Mouse (Mus musculus) liver, embryonic 16.5 days (tissue): Measurements from ENCODE around the gene Nckap5. TPM values are rescaled to one million over a fixed set of nuclear protein-coding genes. Genes with fewer than 3 reads are reported as not detected.

Experiments
- ATAC-seq: fragments of 200-750 bp; cut with Nextera tagmentation; 2 replicates; pipeline ENCODE4 v1.8.0; 2017; ENCODE audit warnings: low read depth, mild to moderate bottlenecking, moderate number of reproducible peaks, moderate library complexity
- H3K27ac ChIP-seq: fragments of 300-500 bp; sonication (generic); 2 replicates; pipeline ENCODE4 v1.5.1; 2014; ENCODE audit warnings: mild to moderate bottlenecking, low read length
- H3K27me3 ChIP-seq: fragments of 300-500 bp; sonication (generic); 2 replicates; pipeline ENCODE4 v1.6.1; 2014; ENCODE audit warnings: low read depth, low read length, mixed read lengths; ENCODE audit not compliant: control insufficient read depth, insufficient read depth
- H3K36me3 ChIP-seq: fragments of 300-500 bp; sonication (generic); 2 replicates; pipeline ENCODE4 v1.6.1; 2014; ENCODE audit warnings: mild to moderate bottlenecking; ENCODE audit not compliant: control insufficient read depth, insufficient read depth
- H3K4me1 ChIP-seq: fragments of 300-500 bp; sonication (generic); 2 replicates; pipeline ENCODE4 v1.6.1; 2014; ENCODE audit warnings: low read depth, low read length, mixed read lengths; ENCODE audit not compliant: control insufficient read depth
- H3K4me2 ChIP-seq: fragments of 300-500 bp; sonication (generic); 2 replicates; pipeline ENCODE4 v1.6.1; 2014; ENCODE audit warnings: low read depth, low read length, mixed read lengths
- H3K4me3 ChIP-seq: fragments of 300-500 bp; sonication (generic); 2 replicates; pipeline ENCODE4 v1.5.1; 2014; ENCODE audit warnings: low read depth, mild to moderate bottlenecking, low read length
- H3K9ac ChIP-seq: fragments of 300-500 bp; sonication (generic); 2 replicates; pipeline ENCODE4 v1.6.1; 2014; ENCODE audit warnings: low read depth, low read length
- H3K9me3 ChIP-seq: fragments of 300-500 bp; sonication (generic); replicated peaks from 2 replicates; pipeline ENCODE4 v1.6.1; 2016; ENCODE audit warnings: low read length; ENCODE audit not compliant: control insufficient read depth
- WGBS: fragments of 180-500 bp; shearing (Covaris S2); extraction: QIAGEN DNeasy Blood & Tissue Kit; methylation state at CpG from one replicate; pipeline ENCODE4 v1.1.7; 2014; ENCODE audit not compliant: insufficient replicate concordance; 5-methylcytosine and 5-hydroxymethylcytosine counted together
- polyA plus RNA-seq: library from polyadenylated mRNA; unstranded; fragments of >200 nt; fragmentation: Nextera tagmentation; extraction: Ambion mirVana; gene quantifications from 2 replicates; pipeline ENCODE4 v1.2.1, GENCODE M21; 2015

Gene Nckap5
- polyA plus RNA-seq, 1 experiment from 2014 or later: 1.9 TPM

GRCm38 (mm10) chr1:126737554-126738290, 92.9 kb downstream of the Nckap5 start:
- Histone ChIP-seq H3K4me3 (peak overlapping the region; percentile 51), H3K4me1 (no peaks in the 10 kb centered on the region), H3K27ac (no peak overlapping the region), H3K9me3 (no peaks in the 10 kb centered on the region), H3K4me2 (peak overlapping the region; percentile 58), H3K9ac (no peak overlapping the region), H3K36me3 (no peaks in the 10 kb centered on the region), H3K27me3 (no peaks in the 10 kb centered on the region)
- WGBS: 3% methylated on average over 18 of the region's 18 CpGs
- peak; percentile 43; the same call in 1 of the 2 replicates for ATAC-seq

GRCm38 (mm10) chr1:126731691-126732090, 98.9 kb downstream of the Nckap5 start:
- H3K27me3 ChIP-seq: no peaks in the 10 kb centered on the region
- H3K4me3 ChIP-seq: no peak overlapping the region
- no peaks in the 10 kb centered on the region for H3K36me3 ChIP-seq
- H3K9me3 ChIP-seq: no peaks in the 10 kb centered on the region
- no peaks in the 10 kb centered on the region for H3K4me1 ChIP-seq
- H3K4me2 ChIP-seq: no peak overlapping the region
- no peak overlapping the region for H3K27ac ChIP-seq
- H3K9ac ChIP-seq: no peak overlapping the region
- ATAC-seq: no peak

GRCm38 (mm10) chr1:126726400-126727055, 104.1 kb downstream of the Nckap5 start:
- 45% methylated on average over 6 of the region's 6 CpGs for WGBS
- no peak overlapping the region for H3K4me3 ChIP-seq
- ATAC-seq: no peak

GRCm38 (mm10) chr1:126725628-126726367, 104.8 kb downstream of the Nckap5 start:
- Histone ChIP-seq H3K9ac (no peak overlapping the region), H3K4me2 (no peak overlapping the region), H3K36me3 (no peaks in the 10 kb centered on the region), H3K4me3 (no peak overlapping the region), H3K27me3 (no peaks in the 10 kb centered on the region), H3K9me3 (no peaks in the 10 kb centered on the region), H3K4me1 (no peaks in the 10 kb centered on the region), H3K27ac (no peak overlapping the region)
- ATAC-seq: peak; percentile 63; the same call in 1 of the 2 replicates
- 44% methylated on average over 9 of the region's 9 CpGs for WGBS

More at GRCm38 (mm10) chr1:126726400-126727055, 104.1 kb downstream of the Nckap5 start:
- H3K4me1 ChIP-seq: no peaks in the 10 kb centered on the region
- H3K36me3 ChIP-seq: no peaks in the 10 kb centered on the region
- no peaks in the 10 kb centered on the region for H3K9me3 ChIP-seq
- H3K9ac ChIP-seq: no peak overlapping the region
- H3K27me3 ChIP-seq: no peaks in the 10 kb centered on the region
- no peak overlapping the region for H3K4me2 ChIP-seq
- no peak overlapping the region for H3K27ac ChIP-seq

- WGBS: 73% methylated on average over 1 of the region's 1 CpGs
- Histone ChIP-seq H3K9me3 (no peaks in the 10 kb centered on the region), H3K4me2 (no peak overlapping the region), H3K27me3 (no peaks in the 10 kb centered on the region), H3K4me3 (no peak overlapping the region), H3K4me1 (no peaks in the 10 kb centered on the region), H3K9ac (no peak overlapping the region), H3K27ac (no peak overlapping the region), H3K36me3 (no peaks in the 10 kb centered on the region)
- ATAC-seq: no peak
Observed at GRCm38 (mm10) chr1:126721917-126722316, 108.7 kb downstream of the Nckap5 start.

GRCm38 (mm10) chr1:126719733-126720348, 110.8 kb downstream of the Nckap5 start:
- Histone ChIP-seq H3K9ac (no peak overlapping the region), H3K27ac (no peak overlapping the region), H3K4me2 (no peak overlapping the region), H3K36me3 (no peaks in the 10 kb centered on the region), H3K27me3 (no peaks in the 10 kb centered on the region), H3K4me3 (no peak overlapping the region), H3K4me1 (no peaks in the 10 kb centered on the region), H3K9me3 (no peaks in the 10 kb centered on the region)
- WGBS: 29% methylated on average over 5 of the region's 5 CpGs
- no peak for ATAC-seq

- Histone ChIP-seq H3K27me3 (no peaks in the 10 kb centered on the region), H3K27ac (no peak overlapping the region), H3K9ac (no peak overlapping the region), H3K4me1 (no peaks in the 10 kb centered on the region), H3K9me3 (no peaks in the 10 kb centered on the region), H3K4me3 (no peak overlapping the region), H3K4me2 (no peak overlapping the region), H3K36me3 (no peaks in the 10 kb centered on the region)
- no peak for ATAC-seq
- WGBS: 82% methylated on average over 16 of the region's 16 CpGs
Observed at GRCm38 (mm10) chr1:126706611-126707010, 124.0 kb downstream of the Nckap5 start.

GRCm38 (mm10) chr1:126700978-126701320, 129.7 kb downstream of the Nckap5 start:
- ATAC-seq: no peak
- Histone ChIP-seq H3K9me3 (no peaks in the 10 kb centered on the region), H3K4me3 (no peak overlapping the region), H3K27me3 (no peaks in the 10 kb centered on the region), H3K4me1 (no peaks in the 10 kb centered on the region), H3K27ac (no peak overlapping the region), H3K4me2 (no peak overlapping the region), H3K9ac (no peak overlapping the region), H3K36me3 (no peaks in the 10 kb centered on the region)
- 81% methylated on average over 4 of the region's 4 CpGs for WGBS
